23 mouse cellular contexts compared by ENCODE assay signal in genomic region chr9:15023049-15023448, GRCm38 (mm10). TPM values are rescaled to one million over a fixed set of nuclear protein-coding genes. Genes with fewer than 3 reads are reported as not detected.
DNase-seq lines count a peak whose midpoint lies in the region; ATAC-seq and TF ChIP-seq lines count a peak whose summit lies in the region.
"Had no signal": no experiment of that assay in that cellular context is flagged by ENCODE, and none has a peak within 500 bp of the region (broad histone marks: within the 10 kb centered on the region; RNA-seq: fewer than 3 reads in every experiment).

No protein-coding gene starts in this region.

- no peaks in the 10 kb centered on the region for H3K9me3 ChIP-seq in ES-Bruce4 (replicated peaks; ENCODE audit: control insufficient read depth, insufficient read depth, low read length, poor library complexity, severe bottlenecking)
- no peaks in the 10 kb centered on the region for H3K9me3 ChIP-seq in intestine, embryonic 16.5 days (ENCODE audit: control insufficient read depth, low read length)
- H3K9me3 ChIP-seq: embryonic facial prominence, embryonic 13.5 days; forebrain, embryonic 12.5 days; heart, embryonic 15.5 days had no signal

- no peak overlapping the region for H3K4me2 ChIP-seq in intestine, embryonic 16.5 days (ENCODE audit: low read depth, low read length)
- H3K4me2 ChIP-seq: embryonic facial prominence, embryonic 13.5 days; forebrain, embryonic 12.5 days; heart, embryonic 11.5 days; heart, embryonic 15.5 days; hindbrain, embryonic 14.5 days had no signal

- no peaks in the 10 kb centered on the region for H3K36me3 ChIP-seq in ES-Bruce4 (ENCODE audit: control insufficient read depth, insufficient read depth, low read length, poor library complexity, severe bottlenecking)
- no peaks in the 10 kb centered on the region; the same call in 1 of the 2 replicates for H3K36me3 ChIP-seq in intestine, embryonic 16.5 days (ENCODE audit: control insufficient read depth, insufficient read depth, low read length)
- H3K36me3 ChIP-seq: heart, embryonic 15.5 days had no signal

- no peaks in the 10 kb centered on the region for H3K4me1 ChIP-seq in ES-Bruce4 (ENCODE audit: control insufficient read depth, insufficient read depth, low read length)
- no peaks in the 10 kb centered on the region for H3K4me1 ChIP-seq in intestine, embryonic 16.5 days (ENCODE audit: control insufficient read depth, insufficient read depth, low read length)
- H3K4me1 ChIP-seq: embryonic facial prominence, embryonic 13.5 days; forebrain, embryonic 12.5 days; heart, embryonic 15.5 days; hindbrain, embryonic 10.5 days had no signal

- ATAC-seq in intestine, embryonic 16.5 days = peak; percentile 42
- ATAC-seq: forebrain, postnatal 0 days; Patski had no signal

- TF ChIP-seq POLR2A in ES-Bruce4 (IDR thresholded peaks at IDR 0.05; ENCODE audit: insufficient read depth, low read length) = no peak

- TF ChIP-seq EP300 in ES-Bruce4 (IDR thresholded peaks at IDR 0.05; ENCODE audit: insufficient read depth, low read depth, low read length) = peak; percentile 93

- H3K4me3 ChIP-seq in ES-Bruce4 (ENCODE audit: low read depth, low read length) = no peak overlapping the region
- no peak overlapping the region for H3K4me3 ChIP-seq in intestine, embryonic 16.5 days (ENCODE audit: low read length)
- H3K4me3 ChIP-seq: embryonic facial prominence, embryonic 13.5 days; forebrain, embryonic 12.5 days; heart, adult 2 months; heart, embryonic 15.5 days; hindbrain, embryonic 10.5 days had no signal

- 93% methylated on average over 1 of the region's 1 CpGs for WGBS in intestine, embryonic 16.5 days

- H3K27me3 ChIP-seq in ES-Bruce4 (ENCODE audit: control insufficient read depth, insufficient read depth, low read length, poor library complexity, severe bottlenecking) = no peaks in the 10 kb centered on the region
- H3K27me3 ChIP-seq in intestine, embryonic 16.5 days (replicated peaks; ENCODE audit: control insufficient read depth, insufficient read depth, low read length) = no peaks in the 10 kb centered on the region
- H3K27me3 ChIP-seq: CH12.LX; embryonic facial prominence, embryonic 13.5 days; forebrain, embryonic 12.5 days; heart, embryonic 15.5 days; Patski had no signal

- intact Hi-C loops in heart, postnatal 10 days (cut with DNase I) = no loop called here

- no peak overlapping the region for H3K27ac ChIP-seq in ES-Bruce4 (ENCODE audit: insufficient read depth, low read length)
- no peak overlapping the region for H3K27ac ChIP-seq in intestine, embryonic 16.5 days (ENCODE audit: low read length)
- H3K27ac ChIP-seq: embryonic facial prominence, embryonic 13.5 days; forebrain, embryonic 12.5 days; heart, adult 2 months; heart, embryonic 15.5 days; hindbrain, embryonic 10.5 days; hindbrain, embryonic 14.5 days had no signal

- DNase-seq in CD4-positive helper T cell, adult 2 months (ENCODE audit: low read depth, low spot score) = peak; percentile 60
- DNase-seq in R1 (ENCODE audit: low read depth, low spot score) = peak; percentile 82
- DNase-seq in adrenal gland, adult 8-10 months = no peak
- no peak for DNase-seq in heart, postnatal 10 days
- no peak for DNase-seq in layer of hippocampus, adult 8-10 months (ENCODE audit: low spot score in 2 of 2)
- DNase-seq: adrenal gland, postnatal 10 days; cerebellum, adult 11 months; cerebellum, adult 8-10 months; cerebellum, postnatal 14 days; forebrain, postnatal 0 days; gastrocnemius, postnatal 14 days; heart, adult 2 months; kidney, adult 18-20 months had no signal

- TF ChIP-seq CTCF in ES-Bruce4 (IDR thresholded peaks at IDR 0.05; ENCODE audit: low read depth, low read length) = no peak

- no peak overlapping the region for H3K9ac ChIP-seq in ES-Bruce4 (ENCODE audit: low read depth, poor library complexity, severe bottlenecking)
- H3K9ac ChIP-seq in intestine, embryonic 16.5 days (ENCODE audit: low read depth, low read length) = no peak overlapping the region
- H3K9ac ChIP-seq: embryonic facial prominence, embryonic 13.5 days; forebrain, embryonic 12.5 days; forebrain, postnatal 0 days; heart, embryonic 15.5 days; hindbrain, embryonic 14.5 days had no signal

RNA-seq across cellular contexts. Expression of gene Panx1, which starts 22.2 kb away (rescaled TPM):
- polyA plus RNA-seq in ES-Bruce4 (2011; ENCODE audit: insufficient read depth, insufficient read length, low read depth, missing spikeins) = 13.5 and 15.2 TPM in 2 replicates
- 27.8 and 30.3 TPM in 2 replicates for polyA plus RNA-seq in intestine, embryonic 16.5 days (2015; fragmentation: Nextera tagmentation; extraction: Ambion mirVana)
- total RNA-seq in adrenal gland, adult 8-10 months (2022) = 10 to 100 TPM in 2 of 4 experiments, 1 to 10 TPM in 2; 6.7 to 11.5 (median 9.9) TPM
- total RNA-seq in heart, postnatal 10 days (2021) = 10 to 100 TPM in 1 of 2 experiments, 1 to 10 TPM in 1; 9.5 to 12.2 TPM
- 10 to 100 TPM; 18.3 to 24.0 (median 22.9) TPM for total RNA-seq in layer of hippocampus, adult 8-10 months (2022)

Comparison
In these comparisons a context has a peak if more than half of its experiments do, and no peak if none do; other contexts are left out.
1. DNase-seq: peak in CD4-positive helper T cell, adult 2 months (single experiment) and R1 (single experiment); none in adrenal gland, adult 8-10 months (single experiment), heart, postnatal 10 days (0 of 2) and layer of hippocampus, adult 8-10 months (0 of 2).